Mouse (Mus musculus) cerebellum, adult 11 months (tissue): ENCODE results near the gene Numb.
A peak's percentile ranks its signal among the peaks of the same experiment; 100 is the strongest.
"Not testable (repeated sequence)": the region's sequence is repeated elsewhere in the genome, so short reads cannot be mapped to it uniquely, and the experiment has no call there.

Experiments used
- DNase-seq: peaks from one replicate; pipeline ENCODE4 v3.0.0; 2022

Numb gene

DNA sequence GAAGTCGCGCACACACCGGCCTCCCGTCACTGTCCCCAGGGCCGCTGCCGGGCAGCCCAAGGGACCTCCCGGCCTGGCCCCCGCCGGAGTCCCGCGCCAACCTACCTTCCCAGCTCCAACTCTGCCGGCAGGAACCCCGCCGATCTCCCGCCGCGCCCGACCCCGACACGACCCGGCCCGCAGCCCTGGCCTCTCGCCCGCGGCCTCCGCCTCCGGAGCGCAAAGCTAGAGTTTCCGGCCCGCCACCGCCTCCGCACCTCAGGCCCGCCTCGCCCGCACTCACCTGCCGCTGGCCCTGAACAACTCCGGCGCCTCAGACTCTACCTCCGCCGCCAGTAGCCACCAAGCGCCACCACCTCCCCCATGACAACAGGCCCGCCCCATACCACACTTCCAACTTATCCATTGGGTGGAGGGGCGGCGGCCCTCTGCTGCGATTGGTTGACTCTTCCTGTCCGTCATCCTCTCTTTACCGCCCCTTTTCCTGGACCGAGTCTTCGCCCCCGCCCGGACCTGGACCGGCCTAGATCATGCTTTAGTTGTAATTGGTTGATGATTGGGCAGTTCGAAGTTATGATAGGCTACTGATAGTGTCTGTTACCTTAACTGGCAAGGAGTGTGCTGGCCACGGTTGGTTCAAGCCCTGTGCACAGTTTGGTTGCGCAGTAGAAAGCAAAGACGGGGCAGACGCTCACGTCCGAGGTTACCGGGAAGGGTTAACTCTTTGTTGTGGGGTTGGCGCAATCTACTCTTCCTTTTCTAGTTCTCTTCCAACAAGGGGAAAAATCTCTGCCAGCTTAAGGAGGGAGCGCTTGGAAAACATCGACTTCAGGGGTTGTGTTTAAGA is at the start of gene Numb:
Numb (minus strand) TSS at position 400 of the 847 bp plus-strand sequence.
- DNase-seq = peak; percentile 99

DNA sequence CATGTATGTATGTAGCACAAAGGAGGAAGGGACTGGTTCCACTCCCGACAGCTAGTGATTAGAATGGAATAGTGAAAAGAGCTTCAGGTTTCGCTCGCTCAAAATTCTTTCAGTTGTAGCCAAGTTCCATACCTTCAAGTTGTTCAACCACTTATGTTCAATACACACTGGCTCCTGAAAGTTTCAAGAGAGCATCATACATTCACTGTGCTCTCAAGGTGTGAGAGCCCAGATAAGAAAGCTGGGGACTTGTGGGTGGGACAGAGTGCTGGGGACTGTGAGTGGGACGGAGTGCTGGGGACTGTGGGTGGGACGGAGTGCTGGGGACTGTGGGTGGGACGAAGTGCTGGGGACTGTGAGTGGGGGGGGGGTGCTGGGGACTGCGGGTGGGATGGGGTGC is 43.5 kb upstream of the Numb start:
- no peak for DNase-seq

DNA sequence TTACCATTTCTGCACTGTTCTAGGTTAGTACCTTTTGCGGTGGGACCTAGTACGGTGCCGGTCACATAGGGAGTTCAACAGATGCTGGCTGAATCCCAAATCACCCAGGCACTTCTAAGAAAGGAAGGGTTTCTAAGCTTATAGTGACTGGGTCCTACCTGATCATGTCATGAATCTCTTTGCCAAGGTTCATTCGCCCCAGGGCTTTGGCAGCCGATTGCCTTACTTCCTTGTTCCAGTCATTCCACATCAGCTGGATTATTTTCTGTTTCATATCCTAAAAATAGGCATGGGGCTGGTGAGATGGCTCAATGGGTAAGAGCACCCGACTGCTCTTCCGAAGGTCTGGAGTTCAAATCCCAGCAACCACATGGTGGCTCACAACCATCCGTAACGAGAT is 36.5 kb upstream of the Numb start:
- no peak for DNase-seq

DNA sequence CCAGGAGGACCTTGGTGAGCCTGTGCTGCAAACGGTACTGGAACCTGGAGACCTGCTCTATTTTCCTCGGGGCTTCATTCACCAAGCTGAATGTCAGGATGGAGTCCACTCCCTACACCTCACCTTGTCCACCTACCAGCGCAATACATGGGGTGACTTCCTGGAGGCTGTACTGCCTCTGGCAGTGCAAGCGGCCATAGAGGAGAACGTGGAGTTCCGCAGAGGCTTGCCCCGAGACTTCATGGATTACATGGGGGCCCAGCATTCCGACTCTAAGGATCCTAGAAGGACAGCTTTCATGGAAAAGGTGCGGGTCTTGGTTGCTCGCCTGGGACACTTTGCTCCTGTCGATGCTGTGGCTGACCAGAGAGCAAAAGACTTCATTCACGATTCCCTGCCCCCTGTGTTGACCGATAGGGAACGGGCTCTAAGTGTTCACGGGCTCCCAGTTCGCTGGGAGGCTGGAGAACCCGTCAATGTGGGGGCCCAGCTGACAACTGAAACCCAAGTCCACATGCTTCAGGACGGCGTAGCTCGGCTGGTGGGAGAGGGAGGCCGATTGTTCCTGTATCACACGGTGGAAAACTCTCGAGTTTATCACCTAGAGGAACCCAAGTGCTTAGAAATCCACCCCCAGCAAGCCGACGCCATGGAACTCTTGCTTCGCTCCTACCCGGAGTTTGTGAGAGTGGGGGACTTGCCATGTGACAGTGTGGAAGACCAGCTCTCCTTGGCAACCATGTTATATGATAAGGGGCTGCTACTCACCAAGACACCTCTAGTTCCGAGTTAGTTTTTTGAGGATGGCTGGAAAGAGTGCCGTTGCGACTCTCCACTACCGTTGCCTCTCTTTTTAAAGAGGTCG is 30.2 kb upstream of the Numb start:
- no peak for DNase-seq

DNA sequence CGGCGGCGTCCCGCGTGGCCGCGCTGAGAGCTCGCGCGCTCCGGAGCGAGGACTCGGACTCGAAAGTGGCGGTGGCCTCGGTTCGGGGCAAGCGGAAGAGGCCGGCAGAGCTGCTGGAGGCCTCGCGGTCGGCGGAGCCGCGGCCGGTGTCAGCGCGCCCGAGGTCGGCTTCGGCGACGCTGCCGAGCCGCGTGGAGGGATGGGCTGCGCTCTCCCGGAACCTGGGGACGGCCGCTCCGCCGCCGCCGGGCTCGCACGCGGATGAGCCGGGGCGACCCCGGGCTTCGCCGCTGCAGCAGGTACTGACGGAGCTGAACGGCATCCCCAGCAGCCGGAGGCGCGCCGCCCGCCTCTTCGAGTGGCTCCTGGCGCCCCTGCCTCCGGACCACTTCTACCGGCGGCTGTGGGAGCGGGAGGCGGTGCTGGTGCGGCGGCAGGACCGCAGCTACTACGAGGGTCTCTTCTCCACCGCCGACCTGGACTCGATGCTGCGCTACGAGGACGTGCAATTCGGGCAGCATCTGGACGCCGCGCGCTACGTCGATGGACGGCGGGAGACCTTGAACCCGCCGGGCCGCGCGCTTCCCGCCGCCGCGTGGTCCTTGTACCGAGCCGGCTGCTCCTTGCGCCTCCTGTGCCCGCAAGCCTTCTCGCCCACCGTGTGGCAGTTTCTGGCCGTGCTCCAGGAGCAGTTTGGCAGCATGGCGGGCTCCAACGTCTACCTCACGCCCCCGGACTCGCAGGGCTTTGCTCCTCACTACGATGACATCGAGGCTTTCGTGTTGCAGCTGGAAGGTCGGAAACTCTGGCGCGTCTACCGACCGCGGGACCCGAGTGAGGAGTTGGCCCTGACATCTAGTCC is 29.3 kb upstream of the Numb start:
- DNase-seq = peak; percentile 44

DNA sequence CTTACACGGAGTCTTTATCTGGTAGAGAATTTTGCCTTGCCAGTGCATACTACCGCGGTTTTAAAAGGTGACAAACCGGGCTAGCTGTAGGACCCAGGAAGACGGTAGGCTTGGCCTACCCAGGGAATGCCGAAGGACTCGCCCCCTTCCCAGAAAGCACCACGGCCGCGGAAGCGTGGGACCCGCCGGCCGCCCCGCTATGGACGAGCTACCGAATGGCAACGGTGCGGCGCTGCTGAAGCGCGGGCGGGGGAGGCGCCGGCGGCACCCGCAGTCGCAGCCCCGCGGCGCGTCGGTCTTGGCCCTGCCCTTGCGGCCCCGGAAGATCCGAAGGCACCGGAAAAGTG is 28.7 kb upstream of the Numb start, which contains the start of gene Riox1:
Riox1 (plus strand) TSS at position 116 of the 347 bp plus-strand sequence.
- DNase-seq = peak; percentile 76

DNA sequence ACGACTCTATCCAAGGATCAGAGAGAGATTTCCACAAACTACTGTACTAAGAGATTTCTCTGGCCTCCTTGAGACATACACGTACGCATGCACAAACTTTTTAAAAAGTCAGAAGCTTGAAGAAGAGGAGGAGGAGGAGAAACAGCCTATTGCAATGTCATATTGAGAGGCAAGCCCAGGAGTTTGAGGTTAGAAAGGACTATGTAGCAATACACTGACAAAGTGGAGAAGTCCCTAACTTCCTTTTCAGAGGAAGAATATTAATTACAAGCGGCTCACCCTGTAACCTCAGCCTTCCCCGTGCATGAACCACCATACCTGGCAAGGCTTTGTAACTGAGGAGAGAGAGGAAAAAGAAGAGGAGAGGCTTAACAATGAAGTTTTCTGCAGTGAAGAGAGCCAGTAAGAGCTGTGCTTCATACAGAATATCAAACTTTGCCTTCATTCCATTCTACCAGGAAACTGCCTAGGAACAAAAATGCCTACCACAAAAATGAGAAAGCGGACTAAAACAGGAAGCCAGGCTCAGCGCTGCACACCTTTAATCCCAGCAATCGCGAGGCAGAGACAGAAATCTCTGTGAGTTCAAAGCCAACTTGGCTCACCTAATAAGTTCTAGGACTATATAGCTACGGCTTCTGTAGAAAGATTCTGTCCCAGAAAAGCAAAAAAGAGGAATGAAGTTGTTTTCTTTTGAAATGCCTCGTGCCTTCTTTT is 28.2 kb upstream of the Numb start:
- DNase-seq = no peak

DNA sequence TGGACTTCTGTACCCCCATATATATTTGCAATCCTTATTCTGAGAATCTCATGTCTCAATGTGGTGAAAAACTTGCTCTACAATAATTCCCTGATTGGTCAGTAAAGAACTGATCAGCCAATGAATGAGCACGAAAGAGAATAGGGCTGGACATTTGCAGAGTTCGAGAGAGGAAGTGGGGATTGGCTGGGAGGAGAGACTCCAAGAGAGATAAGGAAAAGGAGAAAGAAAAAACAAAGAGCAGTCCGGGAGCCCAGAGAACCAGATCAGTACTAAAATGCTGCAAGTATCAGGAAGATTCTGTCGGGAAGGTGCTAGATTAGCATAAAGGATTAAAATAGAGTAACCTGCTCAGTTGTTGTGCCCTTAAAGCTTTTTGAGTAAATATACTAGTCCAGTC is 27.3 kb upstream of the Numb start:
- no peak for DNase-seq

DNA sequence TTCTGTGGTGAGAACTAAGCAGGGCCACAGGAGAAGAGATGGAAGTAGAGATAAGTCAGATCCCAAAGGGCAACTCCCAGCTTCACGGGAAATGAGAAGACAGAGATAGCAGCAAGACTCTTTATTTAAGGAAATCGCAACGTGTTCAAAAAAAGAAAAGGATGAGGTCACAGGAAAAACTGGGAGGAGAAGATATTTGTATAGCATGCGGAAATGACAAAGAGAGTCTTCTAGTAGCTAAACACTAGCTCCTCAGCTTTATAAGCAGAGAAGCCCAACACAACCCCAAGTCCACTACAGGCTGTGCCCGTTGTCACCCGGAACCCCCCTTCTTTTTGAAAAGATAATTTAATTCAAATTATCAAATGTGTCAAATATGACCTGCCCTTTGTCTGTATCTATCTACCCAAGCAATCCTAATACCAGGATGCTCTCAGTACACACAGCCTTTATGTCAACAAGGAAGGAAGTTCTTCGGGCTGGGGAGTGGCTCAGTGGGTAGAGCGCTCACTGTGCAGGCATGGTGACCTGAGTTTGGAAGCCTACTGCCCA is 25.6 kb upstream of the Numb start:
- DNase-seq = no peak

DNA sequence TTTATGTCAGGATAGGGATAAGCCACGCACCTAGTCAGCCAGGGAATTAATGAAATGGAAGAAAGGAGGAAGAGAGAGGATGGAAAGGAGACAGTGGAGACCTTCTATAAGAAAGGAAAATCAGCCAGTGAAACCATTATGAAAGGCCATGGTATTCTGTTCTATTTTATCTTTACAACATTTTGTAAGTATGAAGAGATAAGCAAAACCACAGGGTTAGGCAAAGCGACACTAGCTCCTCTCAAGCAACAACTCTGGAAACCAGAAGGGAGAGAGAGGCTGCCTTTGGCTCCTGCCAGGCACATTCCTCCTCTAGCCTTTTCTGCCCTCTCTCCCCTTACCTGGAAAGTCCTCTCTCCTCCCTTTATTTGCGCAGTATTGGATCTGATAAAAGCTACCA is 20.2 kb upstream of the Numb start:
- DNase-seq = no peak

DNA sequence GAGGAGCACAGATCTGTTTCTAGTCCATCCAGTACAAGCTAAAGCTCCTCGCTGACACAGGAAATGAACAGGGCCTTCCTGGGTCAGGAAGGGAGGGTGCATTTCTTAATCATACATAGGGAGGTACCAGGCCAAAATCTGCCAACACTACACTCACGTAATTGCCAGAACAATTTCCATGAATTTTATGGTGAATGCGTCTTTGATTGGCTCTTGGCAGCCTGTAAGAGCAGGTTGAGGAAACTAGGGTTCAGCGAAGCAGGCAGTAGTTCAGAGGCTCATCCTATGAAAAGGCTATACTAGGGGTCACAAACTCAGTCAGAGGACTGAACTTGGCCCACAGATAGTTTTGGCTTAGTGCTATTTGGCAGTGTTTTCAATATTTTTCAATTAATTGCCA is 18.3 kb upstream of the Numb start:
- DNase-seq = no peak

DNA sequence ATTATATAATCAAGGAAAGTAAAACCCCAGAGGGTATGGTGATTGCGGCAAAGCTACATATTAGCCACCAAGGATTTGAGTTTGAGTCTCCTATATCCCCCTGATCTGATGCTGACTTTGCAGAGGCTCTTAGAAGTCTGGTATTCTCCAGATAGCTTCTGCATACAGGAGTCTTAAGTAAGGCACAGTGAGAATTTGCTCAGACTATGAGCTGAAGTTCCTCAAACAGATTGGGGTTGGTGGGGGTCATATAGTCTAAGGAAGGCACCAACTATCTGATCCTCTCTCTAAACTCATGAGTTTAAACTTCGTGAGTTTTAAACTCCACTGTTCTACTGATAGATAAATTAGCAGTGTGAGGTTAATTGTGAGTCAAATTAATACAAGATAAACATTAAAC is 17.6 kb upstream of the Numb start:
- no peak for DNase-seq

DNA sequence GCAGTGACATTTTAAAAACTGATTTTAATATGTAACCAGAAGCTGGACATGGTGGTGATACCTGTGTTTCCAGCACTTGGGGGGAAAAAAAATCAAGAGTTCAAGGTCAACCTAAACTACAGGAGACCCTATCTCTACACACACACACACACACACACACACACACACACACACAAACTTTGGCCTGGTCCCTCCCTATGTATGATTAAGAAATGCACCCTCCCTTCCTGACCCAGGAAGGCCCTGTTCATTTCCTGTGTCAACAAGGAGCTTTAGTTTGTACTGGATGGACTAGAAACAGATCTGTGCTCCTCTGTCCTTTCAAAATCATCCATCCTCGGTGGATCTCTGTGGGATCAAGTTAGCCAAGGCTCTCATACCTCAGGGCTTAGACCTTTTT is 16.9 kb upstream of the Numb start:
- DNase-seq = not testable (repeated sequence)

DNA sequence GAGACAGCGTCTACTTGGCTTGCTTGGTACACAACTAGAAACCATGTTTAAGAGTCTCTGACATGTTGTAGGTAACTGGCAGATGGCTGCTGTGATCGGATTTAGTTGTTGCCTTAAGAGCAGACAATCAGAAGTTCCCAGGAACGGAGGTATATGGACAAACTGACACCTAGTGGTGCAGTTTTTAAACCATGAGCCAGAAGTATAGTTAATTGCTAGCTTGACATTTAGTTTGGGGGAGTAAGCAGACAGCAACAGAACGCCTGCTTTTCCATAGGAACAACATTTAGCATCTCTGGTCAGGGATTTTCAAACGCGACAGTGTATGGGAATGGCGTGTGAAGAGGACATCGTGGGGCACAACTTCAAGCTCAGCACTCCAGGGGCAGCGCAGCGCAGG is 15.9 kb upstream of the Numb start:
- DNase-seq = no peak

DNA sequence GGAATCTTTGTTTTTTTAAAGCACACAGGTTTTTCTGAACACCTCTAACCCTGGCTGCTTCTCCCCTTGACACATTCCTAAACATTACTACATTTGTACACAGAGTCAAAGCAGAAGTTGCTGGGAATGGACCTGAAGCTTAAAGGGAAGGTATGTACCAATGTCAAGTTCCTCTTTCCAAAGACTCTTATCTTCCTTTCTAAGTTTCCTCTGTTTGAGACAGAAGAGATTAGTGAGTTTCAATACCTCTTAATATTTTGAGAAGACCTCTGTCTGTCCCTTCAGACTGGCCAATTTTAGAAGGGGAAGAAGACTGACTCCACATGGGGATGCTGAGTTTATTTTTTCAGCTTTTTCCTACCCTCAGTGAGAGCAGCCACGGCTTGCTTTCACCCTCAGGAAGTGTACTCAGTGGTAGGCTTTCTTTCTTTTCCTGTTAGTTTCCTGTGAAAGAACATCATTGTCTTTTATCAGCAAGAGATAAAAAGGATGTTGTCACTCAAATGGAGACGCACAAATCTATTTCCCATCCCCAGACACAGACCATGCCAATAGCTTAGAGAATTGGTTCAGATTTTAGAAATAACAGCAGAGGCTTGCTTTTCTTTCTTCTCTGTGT is 7.6 kb upstream of the Numb start:
- no peak for DNase-seq

DNA sequence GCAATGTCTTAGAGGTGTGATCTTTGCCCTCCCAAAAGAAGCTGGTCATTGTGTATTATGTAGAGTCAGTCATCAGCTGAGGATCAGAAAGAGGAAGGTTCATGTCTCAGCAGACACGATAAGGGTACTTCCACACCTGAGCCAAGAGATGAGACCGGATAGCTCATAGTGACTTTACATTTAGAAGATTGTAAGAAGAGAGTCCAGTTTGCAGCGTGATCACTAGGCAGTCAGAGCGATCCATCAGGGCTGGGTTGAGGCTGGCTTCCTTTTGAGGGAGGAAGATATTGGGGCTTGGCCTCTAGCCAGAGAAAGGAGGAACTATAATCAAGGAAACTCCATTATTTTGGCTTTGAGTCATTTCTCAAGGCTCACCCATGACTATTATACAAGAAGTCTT is 6.0 kb upstream of the Numb start:
- no peak for DNase-seq

DNA sequence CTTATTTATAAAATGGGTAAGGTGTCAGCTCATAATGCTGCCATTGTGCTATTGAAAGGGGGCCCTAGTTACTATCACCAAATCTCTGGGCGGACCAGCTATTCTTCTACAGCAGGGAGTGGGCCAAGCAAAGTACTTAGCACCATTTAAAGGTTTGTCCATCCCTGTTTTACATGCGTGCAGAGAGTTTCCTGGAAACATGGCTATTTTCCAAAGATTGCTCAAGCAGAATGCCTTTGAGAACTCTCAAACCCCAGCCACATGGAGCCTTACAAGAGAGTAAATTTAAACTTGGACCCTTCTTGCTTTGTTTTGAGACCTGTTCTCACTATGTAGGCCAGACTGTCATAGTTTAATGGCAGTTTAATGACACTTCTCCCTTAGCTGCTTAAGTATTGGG is 4.3 kb upstream of the Numb start:
- no peak for DNase-seq

DNA sequence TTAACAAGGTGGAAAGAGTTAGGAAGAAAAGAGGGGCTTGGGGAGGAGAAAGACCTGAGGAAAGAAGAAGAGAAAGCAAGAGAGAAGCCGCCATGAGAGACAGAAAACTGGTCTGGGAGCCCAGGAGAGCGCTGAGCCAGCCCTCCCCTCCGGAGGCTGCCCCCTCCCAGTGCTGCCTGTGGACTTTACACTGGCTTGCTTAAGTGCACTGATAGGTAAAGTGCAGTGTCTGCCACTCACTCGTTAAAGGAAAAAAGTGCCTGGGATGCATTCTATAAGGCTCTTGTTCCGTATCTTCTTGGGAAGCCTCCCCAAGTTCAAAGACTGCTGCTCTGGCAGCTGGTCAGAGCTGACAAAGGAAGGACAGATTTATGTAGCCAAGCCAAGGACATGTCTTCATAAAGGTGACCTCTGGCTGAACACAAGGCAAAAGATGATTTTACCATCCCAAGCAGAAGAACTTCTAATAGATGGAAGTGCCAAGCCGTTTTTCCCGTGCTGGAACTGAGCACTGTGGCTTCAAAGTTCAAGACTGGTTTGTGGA is 3.5 kb upstream of the Numb start:
- DNase-seq = no peak

DNA sequence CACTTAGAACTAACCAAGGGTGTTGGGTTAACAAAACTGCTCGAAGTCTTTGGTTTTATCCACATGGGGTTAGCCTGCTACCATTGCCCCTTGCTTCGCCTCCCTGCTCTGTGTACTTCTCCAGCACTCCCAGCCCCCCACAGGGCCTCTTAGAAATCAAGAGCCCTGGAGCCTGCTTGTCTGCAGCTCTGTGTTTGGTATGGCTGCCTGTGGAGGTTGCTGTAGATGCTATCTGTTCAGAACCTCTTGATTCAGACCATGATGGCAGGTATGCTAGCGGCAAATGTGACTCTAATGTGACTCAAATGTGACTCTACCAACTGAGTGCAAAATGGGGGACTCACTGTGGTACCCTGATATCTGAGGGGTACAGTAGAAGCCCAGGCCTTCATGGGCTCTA is 2.6 kb upstream of the Numb start:
- no peak for DNase-seq

DNA sequence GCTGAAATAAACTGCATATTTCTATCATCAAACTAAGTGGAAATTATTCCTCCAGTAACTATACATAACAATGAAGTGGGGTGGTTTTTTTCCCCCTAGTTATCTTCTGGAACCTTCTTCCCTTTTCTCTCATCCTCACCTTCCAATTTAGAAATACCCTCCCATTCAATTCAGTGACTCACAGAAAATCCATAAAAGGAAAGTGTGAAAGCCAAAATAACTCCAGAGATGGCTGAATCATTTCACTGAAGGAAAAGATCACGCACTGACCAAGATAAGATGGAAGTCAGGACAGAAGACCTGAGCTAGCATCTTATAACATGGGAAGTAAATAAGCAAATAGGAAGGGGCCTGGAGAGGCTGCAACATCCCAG is 1.7 kb upstream of the Numb start:
- no peak for DNase-seq

DNA sequence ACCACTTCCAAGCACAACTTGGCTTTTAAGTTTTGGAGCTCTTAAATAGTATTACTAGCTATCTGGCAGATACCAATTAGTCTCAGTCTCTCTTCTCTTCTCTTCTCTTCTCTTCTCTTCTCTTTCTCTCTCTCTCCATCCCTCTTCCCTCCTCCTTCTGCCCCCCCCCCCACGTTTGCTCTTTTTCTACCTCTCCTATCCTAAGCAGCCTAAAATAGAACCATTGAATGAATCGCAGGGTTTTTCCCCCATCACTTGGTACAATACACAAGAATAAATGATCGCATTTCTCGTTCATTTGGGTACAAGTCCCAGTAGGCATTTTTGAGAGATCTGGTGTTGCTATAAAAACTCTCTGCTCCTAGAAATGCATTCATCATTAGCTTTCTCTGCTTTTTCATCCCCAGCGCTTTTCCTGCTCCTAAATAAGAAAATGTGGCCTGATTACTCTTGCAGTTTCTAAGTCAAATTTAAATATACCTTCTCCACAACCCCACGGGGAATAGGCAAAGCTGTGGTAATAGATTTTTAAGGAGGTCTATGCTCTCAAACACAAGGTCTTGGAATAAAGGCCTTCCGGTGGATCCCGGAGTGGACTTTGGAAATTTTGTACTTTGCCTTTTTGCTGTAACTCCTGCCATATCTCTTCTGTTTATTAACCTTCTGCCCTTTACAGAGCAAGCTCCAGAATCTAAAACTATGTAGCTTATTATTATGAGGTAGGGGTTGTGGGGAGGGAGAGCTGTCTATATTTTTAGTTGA is 1.2 kb upstream of the Numb start:
- no peak for DNase-seq
